Mouse (Mus musculus) Patski (cell line): Measurements from ENCODE around the gene Hectd4. TPM values are rescaled to one million over a fixed set of nuclear protein-coding genes. Genes with fewer than 3 reads are reported as not detected.

Experiments
- ATAC-seq: fragments of 100-300 bp; one replicate; pipeline ENCODE4 v1.8.0; 2021
- CTCF ChIA-PET: fragments of 350-600 bp; sonication (Branson Sonifier 250); formaldehyde crosslinking; loops from one replicate; lab custom pipeline; 2022; ENCODE audit warnings: inconsistent platforms; lab: Charles Lee
- POLR2A ChIA-PET: fragments of 350-600 bp; sonication (Branson Sonifier 250); formaldehyde crosslinking; loops from one replicate; lab custom pipeline; 2022; ENCODE audit warnings: antibody characterized with exemption, inconsistent platforms; lab: Charles Lee
- DNase-seq: peaks from one replicate; pipeline ENCODE4 v3.0.0-alpha.2; 2011; ENCODE audit warnings: low read depth, low spot score
- H3K27me3 ChIP-seq: fragments of 371-371 bp; one replicate; pipeline ENCODE4 v1.5.1; 2021
- CTCF ChIP-seq: fragments of 100-300 bp; IDR thresholded peaks from one replicate; pipeline ENCODE4 v1.5.1; 2021
- in situ Hi-C: fragments of 300-500 bp; cut with MboI; formaldehyde crosslinking; loops from 3 replicates; pipeline ENCODE4 v1.11.1; 2018; ENCODE audit warnings: low pct_unique_long_range_greater_than_20kb, mixed read lengths
- polyA plus RNA-seq: library from polyadenylated mRNA; unstranded; gene quantifications from one replicate; pipeline ENCODE4 v1.2.3, GENCODE M21; 2021

Gene Hectd4
- polyA plus RNA-seq, 1 experiment from 2014 or later = 13.7 TPM

- H3K27me3 ChIP-seq = no peaks in the 10 kb centered on the region
- no peak for TF ChIP-seq CTCF
- CTCF ChIA-PET = interaction anchor here (1.9 kb wide), 1 partner anchor 11 kb away, joined by 6 read pairs; no protein-coding TSS in a partner anchor
- in situ Hi-C loops = loop anchor here (25.0 kb wide), 1 partner anchor 678 kb away; the partner anchor contains the start of genes Plbd2 and Slc8b1
- no peak for DNase-seq
- POLR2A ChIA-PET = interaction anchor here (0.7 to 1.9 kb wide), 6 partner anchors 10 to 1140 kb away, joined by 3 to 5 read pairs (median 3); no protein-coding TSS in a partner anchor
- ATAC-seq = no peak
Observed at GRCm38 (mm10) chr5:121190210-121190835, 29.7 kb upstream of the Hectd4 start.

GRCm38 (mm10) chr5:121190836-121191583 lies 29.0 kb upstream of the Hectd4 start, which contains the start of gene Ptpn11:
Gene Ptpn11 (minus strand): TSS chr5:121191397.
- ChIA-PET CTCF (interaction anchor here (1.9 kb wide), 1 partner anchor 12 kb away, joined by 6 read pairs; no protein-coding TSS in a partner anchor), POLR2A (interaction anchor here (0.7 to 1.9 kb wide), 5 partner anchors 11 to 31 kb away, joined by 3 to 5 read pairs (median 3); no protein-coding TSS in a partner anchor)
- no peak for TF ChIP-seq CTCF
- in situ Hi-C loops = loop anchor here (25.0 kb wide), 1 partner anchor 679 kb away; the partner anchor contains the start of genes Plbd2 and Slc8b1
- H3K27me3 ChIP-seq = no peaks in the 10 kb centered on the region
- ATAC-seq (peak; percentile 77), DNase-seq (no peak)

- ATAC-seq = peak; percentile 2
- in situ Hi-C loops = loop anchor here (25.0 kb wide), 1 partner anchor 679 kb away; the partner anchor contains the start of genes Plbd2 and Slc8b1
- no peak for DNase-seq
- POLR2A ChIA-PET = no interaction called here
- TF ChIP-seq CTCF = no peak
- H3K27me3 ChIP-seq = no peaks in the 10 kb centered on the region
- CTCF ChIA-PET = interaction anchor here (1.0 kb wide), 1 partner anchor 44 kb away, joined by 3 read pairs; no protein-coding TSS in a partner anchor
Observed at GRCm38 (mm10) chr5:121191584-121191906, 28.5 kb upstream of the Hectd4 start.

- no peaks in the 10 kb centered on the region for H3K27me3 ChIP-seq
- in situ Hi-C loops = loop anchor here (25.0 kb wide), 1 partner anchor 682 kb away; the partner anchor contains the start of genes Plbd2 and Slc8b1
- ChIA-PET CTCF (no interaction called here), POLR2A (interaction anchor here (1.0 kb wide), 1 partner anchor 10 kb away, joined by 3 read pairs; the partner anchor contains the start of gene Rpl6)
- no peak for TF ChIP-seq CTCF
- ATAC-seq (no peak), DNase-seq (no peak)
Observed at GRCm38 (mm10) chr5:121194173-121194572, 25.8 kb upstream of the Hectd4 start.

- no peak for DNase-seq
- CTCF ChIA-PET = no interaction called here
- TF ChIP-seq CTCF = no peak
- peaks cover 9% of the 10 kb centered on the region for H3K27me3 ChIP-seq
- in situ Hi-C loops = loop anchor here (25.0 kb wide), 1 partner anchor 684 kb away; the partner anchor contains the start of genes Plbd2 and Slc8b1
- POLR2A ChIA-PET = no interaction called here
- no peak for ATAC-seq
Observed at GRCm38 (mm10) chr5:121196764-121197163, 23.3 kb upstream of the Hectd4 start.

GRCm38 (mm10) chr5:121197337-121197736 lies 22.7 kb upstream of the Hectd4 start:
- no peak for TF ChIP-seq CTCF
- POLR2A ChIA-PET = no interaction called here
- CTCF ChIA-PET = interaction anchor here (0.7 kb wide), 1 partner anchor 8 kb away, joined by 3 read pairs; no protein-coding TSS in a partner anchor
- ATAC-seq = no peak
- in situ Hi-C loops = loop anchor here (25.0 kb wide), 1 partner anchor 685 kb away; the partner anchor contains the start of genes Plbd2 and Slc8b1
- H3K27me3 ChIP-seq = peaks cover 9% of the 10 kb centered on the region
- DNase-seq = no peak

GRCm38 (mm10) chr5:121198376-121198775 lies 21.6 kb upstream of the Hectd4 start:
- no peak for DNase-seq

GRCm38 (mm10) chr5:121201739-121202138 lies 18.3 kb upstream of the Hectd4 start:
- peaks cover 9% of the 10 kb centered on the region for H3K27me3 ChIP-seq
- in situ Hi-C loops = no loop called here
- no peak for DNase-seq
- ATAC-seq = no peak
- ChIA-PET POLR2A (interaction anchor here (0.6 kb wide), 1 partner anchor 28 kb away, joined by 3 read pairs; no protein-coding TSS in a partner anchor), CTCF (no interaction called here)
- peak; percentile 63 for TF ChIP-seq CTCF

More at GRCm38 (mm10) chr5:121198376-121198775, 21.6 kb upstream of the Hectd4 start:
- POLR2A ChIA-PET = no interaction called here
- ATAC-seq = no peak
- peaks cover 9% of the 10 kb centered on the region for H3K27me3 ChIP-seq
- CTCF ChIA-PET = interaction anchor here (0.9 kb wide), 1 partner anchor 68 kb away, joined by 3 read pairs; no protein-coding TSS in a partner anchor
- TF ChIP-seq CTCF = no peak
- in situ Hi-C loops = loop anchor here (25.0 kb wide), 1 partner anchor 686 kb away; the partner anchor contains the start of genes Plbd2 and Slc8b1

- in situ Hi-C loops = no loop called here
- TF ChIP-seq CTCF = no peak
- ATAC-seq (no peak), DNase-seq (no peak)
- CTCF ChIA-PET = no interaction called here
- POLR2A ChIA-PET = interaction anchor here (0.6 kb wide), 1 partner anchor 29 kb away, joined by 3 read pairs; no protein-coding TSS in a partner anchor
- peaks cover 9% of the 10 kb centered on the region for H3K27me3 ChIP-seq
Observed at GRCm38 (mm10) chr5:121202467-121202866, 17.6 kb upstream of the Hectd4 start.
